Mouse (Mus musculus): ENCODE data around the gene Arnt2.

GRCm38 (mm10) chr7:84447740-84448435, 37.9 kb upstream of the Arnt2 start:
- TF ChIP-seq CTCF (IDR thresholded peaks at IDR 0.05; ENCODE audit: insufficient read depth, low read depth, low read length) = no peak
- TF ChIP-seq POLR2A (IDR thresholded peaks at IDR 0.05; ENCODE audit: insufficient read depth, low read depth, low read length) = no peak

Data from olfactory bulb, adult 2 months (tissue).